Mouse (Mus musculus): Measurements from ENCODE around the gene Pard6b.
A peak's percentile ranks its signal among the peaks of the same experiment; 100 is the strongest.

GRCm38 (mm10) chr2:168117147-168117546 is 36.3 kb downstream of the Pard6b start:
- TF ChIP-seq CTCF (IDR thresholded peaks at IDR 0.05; ENCODE audit: borderline replicate concordance, extremely low read depth, insufficient read depth, insufficient read length), result peak; percentile 88
- TF ChIP-seq POLR2A (IDR thresholded peaks at IDR 0.05; ENCODE audit: borderline replicate concordance, extremely low read depth, insufficient read depth, insufficient read length, poor library complexity, severe bottlenecking), result no peak
